Mouse (Mus musculus) forebrain, embryonic 15.5 days (tissue): ENCODE results near the gene Syce3. TPM values are rescaled to one million over a fixed set of nuclear protein-coding genes. Genes with fewer than 3 reads are reported as not detected.

Experiments used
- ATAC-seq: fragments of 200-750 bp; cut with Nextera tagmentation; replicated peaks from 2 replicates; pipeline ENCODE4 v1.8.0; 2017; ENCODE audit warnings: mild to moderate bottlenecking, moderate TSS enrichment, moderate library complexity
- H3K27ac ChIP-seq: fragments of 300-500 bp; sonication (generic); replicated peaks from 2 replicates; pipeline ENCODE4 v1.5.1; 2015; ENCODE audit warnings: mild to moderate bottlenecking, inconsistent platforms
- H3K27me3 ChIP-seq: fragments of 300-500 bp; sonication (generic); 2 replicates; pipeline ENCODE4 v1.6.1; 2015; ENCODE audit warnings: inconsistent platforms
- H3K36me3 ChIP-seq: fragments of 300-500 bp; sonication (generic); 2 replicates; pipeline ENCODE4 v1.6.1; 2015; ENCODE audit warnings: mild to moderate bottlenecking, inconsistent platforms
- H3K4me1 ChIP-seq: fragments of 300-500 bp; sonication (generic); 2 replicates; pipeline ENCODE4 v1.6.1; 2015; ENCODE audit warnings: inconsistent platforms
- H3K4me2 ChIP-seq: fragments of 300-500 bp; sonication (generic); replicated peaks from 2 replicates; pipeline ENCODE4 v1.6.1; 2015; ENCODE audit warnings: mild to moderate bottlenecking, inconsistent platforms
- H3K4me3 ChIP-seq: fragments of 300-500 bp; sonication (generic); 2 replicates; pipeline ENCODE4 v1.5.1; 2015; ENCODE audit warnings: mild to moderate bottlenecking, inconsistent platforms
- H3K9ac ChIP-seq: fragments of 300-500 bp; sonication (generic); replicated peaks from 2 replicates; pipeline ENCODE4 v1.6.1; 2015; ENCODE audit warnings: mild to moderate bottlenecking, inconsistent platforms
- H3K9me3 ChIP-seq: fragments of 300-500 bp; sonication (generic); 2 replicates; pipeline ENCODE4 v1.6.1; 2016; ENCODE audit warnings: inconsistent platforms
- WGBS: fragments of 180-500 bp; shearing (Covaris S2); methylation state at CpG from one replicate; pipeline ENCODE4 v1.1.7; 2015; ENCODE audit warnings: mixed read lengths; 5-methylcytosine and 5-hydroxymethylcytosine counted together
- polyA plus RNA-seq: library from polyadenylated mRNA; unstranded; fragments of >200 nt; fragmentation: Nextera tagmentation; extraction: Ambion mirVana; gene quantifications from 2 replicates; pipeline ENCODE4 v1.2.1, GENCODE M21; 2015

Syce3 gene
- not detected in 2 replicates for polyA plus RNA-seq

DNA sequence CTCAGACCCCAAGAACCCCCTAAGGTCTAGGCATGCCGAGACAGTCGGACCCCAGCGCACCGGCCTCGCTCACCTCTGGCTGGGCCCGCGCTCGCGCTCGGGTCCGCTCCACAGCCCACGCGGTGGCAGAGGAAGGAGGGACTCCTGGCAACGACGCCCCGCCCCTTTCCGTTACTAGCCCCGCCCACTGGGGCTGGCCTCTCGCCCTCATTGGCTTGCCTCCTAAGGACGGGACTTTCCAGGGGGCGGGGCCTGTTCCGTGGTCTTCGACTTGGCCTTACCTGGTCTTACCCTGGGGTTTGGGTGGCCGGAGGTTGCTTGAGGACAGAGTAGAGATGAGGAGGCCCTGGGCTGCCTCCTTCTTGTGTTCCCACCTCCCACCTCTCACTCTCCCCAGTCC is at the start of gene Syce3:
TSS of gene Syce3 (minus strand) at position 386 of the 400 bp plus-strand sequence.
- H3K4me1 ChIP-seq: no peaks in the 10 kb centered on the region
- H3K27ac ChIP-seq: no peak within 1 kb of the TSS
- H3K9ac ChIP-seq: no peak within 1 kb of the TSS
- H3K4me3 ChIP-seq: no peak within 1 kb of the TSS
- H3K9me3 ChIP-seq: no peaks in the 10 kb centered on the region
- ATAC-seq: no peak
- H3K36me3 ChIP-seq: no peaks in the 10 kb centered on the region
- no peak within 1 kb of the TSS for H3K4me2 ChIP-seq
- no peaks in the 10 kb centered on the region for H3K27me3 ChIP-seq
- WGBS: 91% methylated on average over 22 of the region's 24 CpGs

DNA sequence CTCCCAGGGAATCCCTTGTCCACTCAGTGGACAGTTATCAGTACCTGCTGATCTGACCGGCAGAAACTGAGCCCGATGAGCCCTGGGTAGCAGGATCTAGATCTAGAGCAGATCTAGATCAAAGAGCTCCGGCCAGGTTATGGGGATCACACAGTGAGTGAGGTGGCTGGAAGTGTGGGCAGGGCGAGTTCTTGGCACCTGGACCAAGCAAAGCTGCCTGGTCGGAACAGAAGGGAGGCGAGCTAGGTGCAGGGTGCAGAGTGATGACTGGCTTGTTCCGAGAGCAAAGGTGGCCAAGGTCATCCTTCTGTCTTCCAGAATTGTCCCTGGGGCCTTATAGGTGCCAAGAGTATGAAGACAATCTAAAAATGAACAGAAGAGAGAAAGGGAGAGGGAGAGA is 49.5 kb upstream of the Syce3 start:
- 92% methylated on average over 7 of the region's 7 CpGs for WGBS
- Histone ChIP-seq H3K9ac (no peak overlapping the region), H3K4me1 (peaks cover 13% of the 10 kb centered on the region), H3K27me3 (no peaks in the 10 kb centered on the region), H3K9me3 (no peaks in the 10 kb centered on the region), H3K36me3 (peaks cover 78% of the 10 kb centered on the region), H3K4me3 (no peak overlapping the region), H3K27ac (no peak overlapping the region), H3K4me2 (no peak overlapping the region)
- ATAC-seq: no peak

DNA sequence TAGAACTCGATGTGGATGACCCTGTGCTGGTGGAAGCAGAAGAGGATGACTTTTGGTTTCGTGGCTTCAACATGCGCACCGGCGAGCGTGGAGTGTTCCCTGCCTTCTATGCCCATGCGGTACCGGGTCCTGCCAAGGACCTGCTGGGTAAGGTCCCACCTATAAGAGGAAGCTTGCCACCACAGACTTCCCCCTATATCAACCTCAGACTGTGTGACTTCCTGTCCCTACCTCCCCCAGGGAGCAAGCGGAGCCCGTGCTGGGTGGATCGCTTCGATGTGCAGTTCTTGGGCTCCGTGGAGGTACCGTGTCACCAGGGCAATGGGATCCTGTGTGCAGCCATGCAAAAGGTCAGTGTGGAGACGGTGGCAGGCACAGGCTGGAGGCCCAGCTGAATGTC is 48.6 kb upstream of the Syce3 start:
- no peak for ATAC-seq
- no peak overlapping the region for H3K4me2 ChIP-seq
- 96% methylated on average over 15 of the region's 15 CpGs for WGBS
- no peaks in the 10 kb centered on the region for H3K27me3 ChIP-seq
- peaks cover 16% of the 10 kb centered on the region for H3K4me1 ChIP-seq
- no peak overlapping the region for H3K27ac ChIP-seq
- no peak overlapping the region for H3K9ac ChIP-seq
- H3K4me3 ChIP-seq: no peak overlapping the region
- no peaks in the 10 kb centered on the region for H3K9me3 ChIP-seq
- H3K36me3 ChIP-seq: peaks cover 73% of the 10 kb centered on the region

DNA sequence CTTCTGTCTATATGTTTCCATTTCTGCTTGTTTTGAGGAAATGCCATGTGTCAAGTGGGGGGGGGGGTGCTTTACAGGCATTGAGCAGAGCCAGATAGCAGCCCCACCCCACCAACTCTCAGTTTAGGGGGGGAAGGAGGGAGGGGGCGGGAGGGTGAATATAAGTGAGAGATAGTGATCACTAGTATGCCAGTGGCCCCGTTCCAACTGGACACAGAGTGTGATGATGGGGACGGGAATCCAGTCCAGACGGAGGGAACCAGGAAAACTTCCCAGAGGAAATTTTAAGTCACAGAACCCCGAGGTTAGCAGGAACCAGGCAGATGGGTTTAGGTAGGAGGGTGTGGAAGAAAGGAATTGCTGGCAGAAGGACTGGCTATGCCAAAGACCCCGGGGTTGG is 45.3 kb upstream of the Syce3 start:
- H3K27me3 ChIP-seq: no peaks in the 10 kb centered on the region; the same call in 1 of the 2 replicates
- H3K4me2 ChIP-seq: peak overlapping the region; percentile 88
- no peak overlapping the region for H3K27ac ChIP-seq
- WGBS: 76% methylated on average over 6 of the region's 6 CpGs
- H3K9ac ChIP-seq: peak overlapping the region; percentile 83
- peak overlapping the region; percentile 93 for H3K4me3 ChIP-seq
- ATAC-seq: no peak
- H3K36me3 ChIP-seq: peaks cover 41% of the 10 kb centered on the region
- H3K9me3 ChIP-seq: no peaks in the 10 kb centered on the region
- peaks cover 24% of the 10 kb centered on the region for H3K4me1 ChIP-seq

DNA sequence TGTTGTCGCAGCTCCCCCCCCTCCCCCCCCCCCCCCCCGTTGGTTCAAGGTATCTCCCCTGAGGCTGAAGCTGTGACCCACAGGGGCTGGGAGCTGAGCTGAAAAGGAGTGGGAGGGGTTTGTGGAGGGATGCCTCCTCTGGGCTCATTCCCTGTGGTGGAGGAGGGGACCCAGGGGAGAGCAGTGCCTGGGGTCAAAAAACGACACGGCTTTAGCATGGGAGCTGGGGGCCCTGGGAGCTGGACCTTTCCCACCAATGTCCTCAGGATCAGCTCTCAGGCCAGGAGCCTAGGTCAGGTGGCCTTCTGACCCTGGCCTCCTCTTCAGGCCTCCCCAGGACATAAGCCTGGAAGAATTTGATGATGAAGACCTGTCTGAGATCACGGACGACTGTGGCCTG is 44.6 kb upstream of the Syce3 start:
- peaks cover 24% of the 10 kb centered on the region for H3K4me1 ChIP-seq
- H3K9ac ChIP-seq: peak overlapping the region; percentile 83
- H3K27ac ChIP-seq: peak overlapping the region; percentile 81; the same call in 1 of the 2 replicates
- WGBS: 9% methylated on average over 5 of the region's 6 CpGs
- H3K27me3 ChIP-seq: no peaks in the 10 kb centered on the region; the same call in 1 of the 2 replicates
- ATAC-seq: peak; percentile 49
- H3K4me2 ChIP-seq: peak overlapping the region; percentile 88
- peak overlapping the region; percentile 93 for H3K4me3 ChIP-seq
- no peaks in the 10 kb centered on the region for H3K9me3 ChIP-seq
- peaks cover 34% of the 10 kb centered on the region for H3K36me3 ChIP-seq

DNA sequence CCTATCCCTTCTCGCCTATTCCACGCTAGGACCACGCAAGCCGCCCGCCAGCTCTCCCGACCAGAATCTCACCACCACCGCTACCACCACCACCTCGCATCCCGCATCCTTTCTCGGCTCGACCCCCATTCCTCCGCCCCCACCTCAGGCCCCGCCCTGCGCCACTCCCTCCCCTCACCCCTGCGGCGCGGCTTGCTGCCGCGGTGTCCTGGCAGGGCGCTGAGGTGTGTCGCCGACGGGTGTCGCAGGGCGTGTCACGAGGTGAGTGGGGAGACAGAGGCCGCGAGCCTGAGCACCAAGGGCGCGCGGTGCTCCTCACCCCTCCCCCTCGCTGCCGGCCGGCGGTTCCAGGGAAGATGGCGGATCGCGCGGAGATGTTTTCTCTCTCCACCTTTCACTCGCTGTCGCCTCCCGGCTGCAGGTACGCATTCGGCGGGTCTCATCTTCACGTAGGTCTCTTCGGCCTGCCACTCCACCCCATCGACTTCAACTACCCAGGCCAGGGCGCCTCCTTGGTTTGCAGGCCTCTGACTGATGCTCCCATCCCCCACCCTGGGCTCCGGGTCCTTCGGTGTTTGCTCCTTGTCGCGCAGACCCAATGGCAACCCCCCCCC is 43.7 kb upstream of the Syce3 start, which contains the start of gene Mapk8ip2:
TSS of gene Mapk8ip2 (plus strand) at position 49 of the 614 bp plus-strand sequence.
- peak; percentile 80 for ATAC-seq
- Histone ChIP-seq H3K36me3 (peaks cover 27% of the 10 kb centered on the region), H3K9ac (peak within 1 kb of the TSS; percentile 83), H3K27me3 (no peaks in the 10 kb centered on the region; the same call in 1 of the 2 replicates), H3K9me3 (no peaks in the 10 kb centered on the region), H3K27ac (peak within 1 kb of the TSS; percentile 81), H3K4me2 (peak within 1 kb of the TSS; percentile 88), H3K4me1 (peaks cover 24% of the 10 kb centered on the region), H3K4me3 (peak within 1 kb of the TSS; percentile 93)
- WGBS: under 1% methylated on average over 46 of the region's 53 CpGs

DNA sequence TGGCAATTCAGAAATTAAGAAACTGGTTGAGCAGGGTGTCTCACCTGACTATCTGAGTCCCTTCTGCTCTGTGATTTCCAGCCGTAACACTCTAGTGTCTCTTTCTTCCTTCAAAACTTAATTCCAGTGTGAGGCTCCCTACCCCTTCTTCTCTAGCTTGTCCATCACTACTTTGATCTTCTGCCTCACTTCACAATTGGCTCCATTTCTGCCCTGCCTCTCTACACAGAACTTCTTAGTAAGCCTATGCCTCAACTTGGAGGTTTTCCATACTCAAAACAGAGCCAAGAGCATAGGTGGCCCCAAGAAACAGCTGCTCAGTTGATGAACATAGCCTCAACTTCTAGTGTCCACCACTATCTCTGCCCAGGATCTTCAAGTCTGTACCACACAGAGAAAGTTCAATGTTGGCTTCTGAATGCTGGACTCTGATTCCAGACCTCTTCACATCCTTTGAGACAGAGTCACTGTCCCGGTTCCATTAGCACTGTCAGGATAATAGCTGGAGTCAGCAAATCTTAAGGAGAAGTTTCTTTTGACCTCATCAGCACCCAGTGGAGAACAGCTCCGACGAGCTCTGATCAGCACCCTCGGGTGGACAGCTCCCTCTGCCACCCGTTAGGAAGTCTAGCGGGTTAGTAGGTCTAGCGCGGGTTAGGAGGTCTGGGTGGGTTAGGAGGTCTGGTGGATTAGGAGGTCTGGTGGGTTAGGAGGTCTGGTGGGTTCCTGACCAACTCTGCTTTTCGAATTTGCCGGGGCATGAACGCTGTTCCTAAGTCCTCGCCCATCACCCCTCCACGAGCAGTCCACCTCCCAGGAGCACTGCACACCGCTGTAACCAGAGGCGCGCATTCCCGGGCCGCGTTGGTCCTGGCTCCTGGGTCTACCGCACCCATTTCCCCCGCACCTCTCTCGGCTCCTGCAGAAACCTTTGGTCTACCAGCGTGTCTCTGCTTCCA is 42.9 kb upstream of the Syce3 start:
- WGBS: 5% methylated on average over 24 of the region's 24 CpGs
- no peaks in the 10 kb centered on the region for H3K9me3 ChIP-seq
- H3K27ac ChIP-seq: peak overlapping the region; percentile 81
- peaks cover 19% of the 10 kb centered on the region for H3K36me3 ChIP-seq
- peak overlapping the region; percentile 93 for H3K4me3 ChIP-seq
- H3K4me1 ChIP-seq: peaks cover 24% of the 10 kb centered on the region
- peak overlapping the region; percentile 88 for H3K4me2 ChIP-seq
- ATAC-seq: peak; percentile 78
- no peaks in the 10 kb centered on the region; the same call in 1 of the 2 replicates for H3K27me3 ChIP-seq
- H3K9ac ChIP-seq: peak overlapping the region; percentile 83

DNA sequence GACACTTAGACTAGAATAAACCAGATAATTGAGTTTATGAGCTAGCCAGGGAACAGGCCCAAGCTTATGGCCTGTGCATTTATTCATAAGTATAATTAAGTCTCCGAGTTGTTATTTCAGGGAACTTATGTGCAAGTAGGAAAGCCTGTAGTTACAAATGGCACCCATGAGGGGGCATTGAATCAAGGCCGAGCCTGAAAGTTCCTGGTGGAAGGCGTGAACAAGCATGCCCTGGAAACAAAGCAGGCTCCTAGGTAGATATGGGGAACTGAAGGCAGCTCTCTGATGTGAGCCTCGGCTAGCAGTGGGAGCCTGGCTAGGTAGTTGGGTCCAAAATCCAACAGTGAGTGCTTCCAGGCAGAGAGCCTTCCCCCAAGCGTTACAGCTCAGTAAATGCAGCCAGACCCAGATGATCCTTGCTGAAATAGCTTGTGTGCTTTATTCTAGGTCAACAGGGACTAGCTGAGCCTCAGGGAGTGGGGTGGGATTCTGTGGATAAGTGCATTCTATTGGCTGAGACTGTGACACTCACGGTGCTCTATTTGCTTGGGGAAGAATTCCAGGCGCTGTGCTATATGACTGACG is 32.3 kb upstream of the Syce3 start:
- H3K4me1 ChIP-seq: no peaks in the 10 kb centered on the region
- H3K4me3 ChIP-seq: no peak overlapping the region
- H3K27ac ChIP-seq: no peak overlapping the region
- H3K9me3 ChIP-seq: no peaks in the 10 kb centered on the region
- no peak overlapping the region for H3K4me2 ChIP-seq
- 40% methylated on average over 8 of the region's 8 CpGs for WGBS
- no peak for ATAC-seq
- H3K9ac ChIP-seq: no peak overlapping the region
- no peaks in the 10 kb centered on the region for H3K36me3 ChIP-seq
- no peaks in the 10 kb centered on the region for H3K27me3 ChIP-seq

DNA sequence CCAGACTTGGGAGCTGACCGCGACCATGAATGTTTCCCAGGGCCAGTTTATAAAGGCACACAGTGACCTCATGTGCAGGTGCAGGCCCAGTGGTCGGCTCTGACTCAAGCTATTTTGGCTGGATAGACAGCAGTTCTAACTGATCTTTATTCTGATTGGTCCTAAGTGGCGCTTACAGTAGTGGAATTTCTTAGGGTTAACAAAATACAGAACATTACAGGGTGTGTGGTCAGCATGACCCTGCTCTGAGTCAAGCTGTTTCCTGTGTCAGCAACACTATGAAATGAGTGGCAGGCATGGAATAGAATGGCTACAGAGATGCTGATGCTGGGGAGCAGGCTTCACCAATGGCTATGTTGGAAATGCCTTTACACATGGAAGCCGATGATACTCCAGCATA is 25.6 kb upstream of the Syce3 start:
- no peak overlapping the region for H3K9ac ChIP-seq
- no peaks in the 10 kb centered on the region for H3K27me3 ChIP-seq
- no peak overlapping the region for H3K27ac ChIP-seq
- H3K4me1 ChIP-seq: peaks cover 4% of the 10 kb centered on the region; the same call in 1 of the 2 replicates
- WGBS: 83% methylated on average over 5 of the region's 5 CpGs
- no peak overlapping the region for H3K4me2 ChIP-seq
- H3K9me3 ChIP-seq: no peaks in the 10 kb centered on the region
- no peaks in the 10 kb centered on the region for H3K36me3 ChIP-seq
- H3K4me3 ChIP-seq: no peak overlapping the region
- ATAC-seq: no peak

DNA sequence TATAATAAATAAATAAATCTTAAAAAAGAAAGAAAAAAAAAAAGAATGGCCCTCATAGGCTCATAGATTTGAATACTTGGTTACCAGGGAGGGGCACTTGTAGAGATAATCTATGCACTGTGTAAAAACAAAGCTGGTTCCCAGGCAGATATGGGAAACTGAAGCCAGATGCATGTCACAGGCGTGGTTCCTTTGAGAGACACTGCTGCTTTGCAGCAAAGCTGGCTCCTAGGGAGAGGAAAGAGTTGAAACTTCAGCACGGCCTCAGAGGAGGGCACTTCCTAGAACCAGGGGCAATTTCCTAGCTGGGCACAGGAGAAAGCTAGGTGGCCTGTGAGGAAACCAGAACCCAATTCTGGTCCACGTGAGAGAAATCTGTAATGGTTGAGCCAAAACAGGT is 23.8 kb upstream of the Syce3 start:
- H3K27ac ChIP-seq: no peak overlapping the region
- WGBS: 74% methylated on average over 3 of the region's 3 CpGs

DNA sequence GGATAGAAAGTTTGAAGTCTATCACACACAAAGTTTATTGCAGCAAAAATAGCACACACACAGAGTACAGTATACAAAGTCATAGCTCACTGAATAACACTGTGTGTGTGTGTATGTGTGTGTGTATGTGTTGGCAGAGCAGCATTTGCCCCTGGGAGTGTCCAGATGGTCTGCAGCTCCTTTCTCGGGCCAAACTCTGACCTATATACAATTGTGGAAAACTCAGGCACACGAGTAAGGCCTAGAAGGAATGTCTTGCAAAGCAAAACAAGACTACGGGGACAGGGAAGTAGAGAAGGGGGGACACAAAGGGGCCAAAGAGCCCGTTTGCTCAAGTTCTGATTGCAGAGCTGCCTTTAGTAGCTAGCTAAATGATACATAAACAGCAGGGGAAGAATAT is 22.6 kb upstream of the Syce3 start:
- H3K9me3 ChIP-seq: no peaks in the 10 kb centered on the region
- H3K27me3 ChIP-seq: no peaks in the 10 kb centered on the region
- peaks cover 20% of the 10 kb centered on the region for H3K4me1 ChIP-seq
- no peak overlapping the region for H3K27ac ChIP-seq
- H3K36me3 ChIP-seq: no peaks in the 10 kb centered on the region
- no peak overlapping the region for H3K4me2 ChIP-seq
- ATAC-seq: no peak
- H3K9ac ChIP-seq: no peak overlapping the region
- 78% methylated on average over 4 of the region's 4 CpGs for WGBS
- no peak overlapping the region for H3K4me3 ChIP-seq

More for the DNA sequence above, 23.8 kb upstream of the Syce3 start:
- ATAC-seq: no peak
- no peaks in the 10 kb centered on the region for H3K9me3 ChIP-seq
- no peak overlapping the region for H3K4me2 ChIP-seq
- H3K4me1 ChIP-seq: peaks cover 10% of the 10 kb centered on the region
- no peaks in the 10 kb centered on the region for H3K27me3 ChIP-seq
- H3K4me3 ChIP-seq: no peak overlapping the region
- no peaks in the 10 kb centered on the region for H3K36me3 ChIP-seq
- H3K9ac ChIP-seq: no peak overlapping the region

DNA sequence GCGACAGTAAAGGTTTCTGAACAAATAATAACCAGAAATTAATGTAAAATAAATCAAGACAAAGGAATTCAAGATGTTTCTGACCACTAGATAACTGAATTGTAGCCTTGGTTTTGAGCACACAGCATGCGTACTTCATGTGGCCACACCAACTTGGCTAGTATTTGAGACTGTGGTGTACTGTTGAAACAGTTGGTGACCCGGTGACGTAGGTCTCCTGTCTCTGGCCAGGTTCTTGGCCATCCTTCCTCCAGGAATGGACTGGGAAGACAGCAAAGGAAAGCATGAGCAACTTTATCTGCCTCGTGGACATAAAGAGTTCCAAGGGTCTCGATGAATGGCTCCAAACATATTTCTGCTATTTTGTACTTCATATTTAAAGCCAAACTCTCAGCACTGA is 21.5 kb upstream of the Syce3 start:
- Histone ChIP-seq H3K4me3 (no peak overlapping the region), H3K4me1 (peaks cover 22% of the 10 kb centered on the region), H3K36me3 (peaks cover 6% of the 10 kb centered on the region; the same call in 1 of the 2 replicates), H3K4me2 (no peak overlapping the region), H3K27ac (no peak overlapping the region), H3K27me3 (no peaks in the 10 kb centered on the region), H3K9ac (no peak overlapping the region), H3K9me3 (no peaks in the 10 kb centered on the region)
- ATAC-seq: no peak
- 95% methylated on average over 6 of the region's 6 CpGs for WGBS
